Comparison of ENCODE assay signal across 23 mouse cellular contexts in the genomic region with DNA sequence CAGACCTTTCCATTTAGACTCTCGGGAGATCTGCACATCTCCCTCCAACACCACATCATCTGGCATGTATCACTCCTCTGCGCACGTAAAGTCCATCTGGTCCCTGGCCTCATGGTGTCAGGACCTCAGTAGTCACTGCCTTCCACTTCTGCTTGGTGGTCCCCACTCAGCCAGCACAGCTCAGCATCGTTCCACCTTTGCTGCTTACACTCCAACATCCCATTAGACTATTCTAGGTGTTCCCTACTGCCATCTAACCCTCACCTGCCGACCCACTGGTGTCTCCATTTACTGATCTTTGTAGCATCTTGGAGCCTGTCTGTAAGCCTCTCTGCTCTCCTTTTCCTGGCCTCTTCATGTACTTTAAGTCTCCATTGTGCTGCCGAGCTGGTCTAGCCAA.
"Had no signal": no experiment of that assay in that cellular context is flagged by ENCODE, and none has a peak within 500 bp of the region (broad histone marks: within the 10 kb centered on the region; RNA-seq: fewer than 3 reads in every experiment).

No protein-coding gene starts in this region.

- H3K4me1 ChIP-seq: kidney, embryonic 15.5 days; limb, embryonic 13.5 days; limb, embryonic 15.5 days had no signal

- H3K4me3 ChIP-seq: hindbrain, embryonic 13.5 days; hindbrain, embryonic 15.5 days; kidney, embryonic 15.5 days; limb, embryonic 13.5 days; limb, embryonic 15.5 days had no signal

- DNase-seq: forebrain, postnatal 0 days; gastrocnemius, postnatal 14 days; gastrocnemius, postnatal 36 days; heart, adult 18-20 months; heart, postnatal 10 days; heart, postnatal 36 days; kidney, adult 11 months; kidney, adult 2 months; kidney, adult 9 months; kidney, postnatal 14 days; kidney, postnatal 36 days; layer of hippocampus, adult 9-11 months; layer of hippocampus, postnatal 36 days; left cerebral cortex, postnatal 4 days had no signal

- H3K27me3 ChIP-seq: hindbrain, embryonic 13.5 days; hindbrain, embryonic 15.5 days; kidney, embryonic 15.5 days; limb, embryonic 13.5 days; limb, embryonic 15.5 days had no signal

- H3K9ac ChIP-seq: forebrain, postnatal 0 days; hindbrain, embryonic 13.5 days; hindbrain, embryonic 15.5 days; kidney, embryonic 15.5 days; limb, embryonic 13.5 days; limb, embryonic 15.5 days had no signal

- ATAC-seq: forebrain, postnatal 0 days; hindbrain, postnatal 0 days; intestine, embryonic 16.5 days had no signal

- H3K36me3 ChIP-seq: hindbrain, embryonic 13.5 days; hindbrain, embryonic 15.5 days; kidney, embryonic 15.5 days; limb, embryonic 13.5 days; limb, embryonic 15.5 days had no signal

- H3K27ac ChIP-seq: hindbrain, embryonic 13.5 days; hindbrain, embryonic 15.5 days; hindbrain, postnatal 0 days; kidney, embryonic 15.5 days; kidney, postnatal 0 days; limb, embryonic 13.5 days; limb, embryonic 15.5 days had no signal

- H3K9me3 ChIP-seq: hindbrain, embryonic 13.5 days; hindbrain, embryonic 15.5 days; kidney, embryonic 15.5 days; limb, embryonic 13.5 days; limb, embryonic 15.5 days had no signal

- H3K4me2 ChIP-seq: heart, embryonic 11.5 days; hindbrain, embryonic 13.5 days; hindbrain, embryonic 15.5 days; kidney, embryonic 15.5 days; limb, embryonic 13.5 days; limb, embryonic 15.5 days had no signal
